Mouse (Mus musculus): ENCODE measurements around the gene Zfp583. TPM values are rescaled to one million over a fixed set of nuclear protein-coding genes. Genes with fewer than 3 reads are reported as not detected.
A peak's percentile ranks its signal among the peaks of the same experiment; 100 is the strongest.
"Not testable (repeated sequence)": the region's sequence is repeated elsewhere in the genome, so short reads cannot be mapped to it uniquely, and the experiment has no call there.

Gene Zfp583
- under 1 TPM; 0.39 to 0.92 (median 0.44) TPM for polyA plus RNA-seq (2017; shearing (Covaris generic))

GRCm38 (mm10) chr7:6331233-6331956 lies at the start of gene Zfp583:
Gene Zfp583 (minus strand): TSS chr7:6331285.
- ATAC-seq, result peak; percentile 87

DNA sequence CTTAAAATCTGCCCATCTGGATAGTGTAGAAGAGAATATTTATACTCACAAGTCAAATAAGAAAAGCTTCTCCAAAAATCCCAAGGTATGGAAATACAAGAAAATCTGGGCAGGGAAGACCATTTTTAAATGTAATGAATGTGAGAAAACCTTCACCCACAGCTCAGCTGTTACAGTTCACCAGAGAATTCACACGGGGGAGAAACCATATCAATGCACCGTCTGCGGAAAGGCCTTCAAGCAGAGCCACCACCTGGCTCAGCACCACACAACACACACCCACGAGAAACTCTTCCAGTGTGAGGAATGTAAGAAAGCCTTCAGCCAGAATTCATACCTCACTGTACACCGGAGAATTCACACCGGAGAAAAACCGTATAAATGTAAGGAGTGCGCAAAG lies 47.4 kb upstream of the Zfp583 start:
- no peak for ATAC-seq

DNA sequence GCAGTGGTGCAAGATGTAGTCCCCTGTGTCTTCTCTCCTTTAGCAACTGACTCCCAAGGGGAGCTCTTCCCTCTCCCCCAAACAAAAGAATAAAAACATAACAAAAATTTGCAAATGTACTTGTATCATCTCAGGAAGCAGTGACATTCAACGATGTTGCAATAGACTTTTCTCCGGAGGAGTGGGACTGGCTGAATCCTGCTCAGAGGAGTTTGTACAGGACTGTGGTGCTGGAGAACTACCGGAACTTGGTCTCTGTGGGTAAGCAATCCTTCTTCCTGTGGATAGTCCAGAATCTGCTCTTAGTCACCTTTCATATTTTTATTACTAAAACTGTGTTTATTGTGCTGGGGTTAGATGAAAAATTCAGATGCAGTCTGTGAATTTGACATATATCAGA lies 41.9 kb upstream of the Zfp583 start:
- ATAC-seq, result no peak

GRCm38 (mm10) chr7:6369460-6369859 lies 38.4 kb upstream of the Zfp583 start:
- ATAC-seq, result no peak

DNA sequence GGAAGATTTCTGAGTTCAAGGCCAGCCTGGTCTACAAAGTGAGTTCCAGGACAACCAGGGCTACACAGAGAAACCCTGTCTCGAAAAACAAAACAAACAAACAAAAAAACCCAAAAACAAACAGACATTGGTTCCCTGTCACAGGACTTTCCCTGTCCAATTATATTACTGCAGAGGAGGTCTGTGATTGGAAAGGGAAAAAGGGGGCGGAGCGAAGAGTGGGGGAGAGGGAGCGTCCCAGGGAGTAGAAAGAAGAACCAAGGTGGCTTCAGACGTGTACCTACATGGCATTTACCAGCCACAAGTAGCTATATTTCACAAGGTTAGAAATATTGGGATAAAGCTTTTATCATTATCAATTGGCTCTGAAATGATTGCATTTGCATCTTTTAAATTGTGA lies 37.1 kb upstream of the Zfp583 start:
- ATAC-seq, result not testable (repeated sequence)

DNA sequence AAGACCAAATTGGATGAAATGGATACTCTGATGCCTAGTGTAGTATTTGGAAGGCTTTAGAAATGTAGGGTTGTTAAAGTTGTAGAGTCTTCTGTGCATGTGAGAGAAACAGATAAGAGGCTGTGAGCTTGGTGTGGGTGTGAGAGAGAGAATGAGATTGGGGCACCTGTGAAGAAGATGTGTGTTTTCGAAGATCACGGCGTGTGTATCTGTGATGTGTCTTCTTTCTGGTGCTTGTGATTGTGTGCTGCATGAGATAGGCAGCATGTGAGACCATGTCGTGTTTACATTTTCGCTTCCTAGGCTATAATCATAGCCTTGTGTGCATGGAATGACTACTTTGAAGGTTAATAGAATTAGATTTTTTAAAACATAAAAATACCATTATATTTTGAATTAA lies 36.1 kb upstream of the Zfp583 start:
- no peak for ATAC-seq

DNA sequence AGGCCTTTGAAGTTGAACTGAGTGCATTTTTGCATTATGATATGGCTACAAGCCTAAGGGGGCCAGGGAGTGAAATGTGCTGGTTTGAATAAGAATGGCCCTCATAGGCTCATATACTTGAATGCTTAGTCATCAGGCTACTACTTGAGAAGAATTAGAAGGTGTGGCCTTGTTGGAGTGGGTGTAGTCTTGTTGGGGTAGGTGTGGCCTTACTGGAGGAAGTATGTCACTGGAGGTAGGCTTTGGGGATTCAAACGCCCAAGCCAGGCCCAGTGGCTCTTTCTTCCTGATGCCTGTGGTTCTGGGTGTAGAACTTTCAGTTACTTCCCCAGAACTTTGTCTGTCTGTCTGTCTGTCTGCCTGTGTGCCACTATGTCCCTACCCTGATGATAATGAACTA lies 33.7 kb upstream of the Zfp583 start:
- ATAC-seq, result no peak

DNA sequence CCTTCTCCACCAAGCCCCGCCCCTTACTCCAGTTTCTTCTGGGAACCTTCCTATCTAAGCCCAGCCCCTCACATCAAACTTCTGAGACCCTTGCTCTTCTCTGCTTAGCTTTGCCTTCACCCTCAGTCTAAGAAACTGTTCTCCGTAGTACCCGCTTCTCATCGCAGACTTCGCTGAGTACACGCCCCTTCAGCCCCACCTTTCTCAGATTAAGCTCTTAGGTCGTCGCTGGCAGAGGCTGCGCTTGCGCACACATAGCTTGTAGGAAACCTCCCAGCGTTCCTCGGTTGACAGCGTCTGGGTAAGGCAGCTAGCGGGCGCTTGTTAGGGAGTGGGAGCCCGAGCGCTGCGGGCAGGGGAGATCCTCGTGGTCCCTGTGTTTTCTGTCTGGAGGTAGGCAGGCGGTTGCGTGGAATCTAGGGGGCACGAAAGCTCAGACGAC lies 32.0 kb upstream of the Zfp583 start, which contains the start of gene Zfp78:
Gene Zfp78 (plus strand): TSS at position 234 of the 442 bp plus-strand sequence.
- ATAC-seq, result peak; percentile 65

- peak; percentile 77 for ATAC-seq
Measured at GRCm38 (mm10) chr7:6362268-6363046, 31.4 kb upstream of the Zfp583 start.

- ATAC-seq, result no peak
Measured at GRCm38 (mm10) chr7:6361756-6362155, 30.7 kb upstream of the Zfp583 start.

- no peak for ATAC-seq
Measured at GRCm38 (mm10) chr7:6360477-6361060, 29.5 kb upstream of the Zfp583 start.

DNA sequence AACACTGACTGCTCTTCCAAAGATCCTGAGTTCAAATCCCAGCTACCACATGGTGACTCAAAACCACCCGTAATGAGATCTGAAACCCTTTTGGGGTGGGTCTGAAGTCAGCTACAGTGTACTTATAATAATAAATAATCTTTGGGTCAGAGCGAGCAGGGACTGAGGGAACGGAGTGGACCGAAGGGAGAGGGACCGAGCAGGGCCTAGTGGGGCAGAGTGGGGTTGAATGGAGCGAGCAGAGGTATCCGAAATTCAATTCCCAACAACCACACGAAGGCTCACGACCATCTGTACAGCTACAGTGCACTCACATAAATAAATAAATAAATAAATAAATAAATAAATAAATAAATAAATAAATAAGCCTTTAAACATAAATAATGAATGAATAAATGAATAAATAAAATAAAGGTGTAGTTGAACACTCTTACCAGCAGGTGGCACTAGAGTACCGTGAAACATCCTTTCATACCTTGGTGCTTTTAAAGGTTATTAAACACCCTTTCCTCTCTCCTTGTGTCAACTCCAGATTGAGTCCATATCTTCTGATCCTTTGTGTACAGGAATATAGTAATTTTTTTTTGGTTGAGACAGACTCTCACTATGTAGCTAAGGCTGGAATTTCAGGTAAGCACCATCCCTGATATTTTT lies 28.0 kb upstream of the Zfp583 start:
- no peak for ATAC-seq

- no peak for ATAC-seq
Measured at GRCm38 (mm10) chr7:6358121-6358520, 27.0 kb upstream of the Zfp583 start.

GRCm38 (mm10) chr7:6344124-6344523 lies 13.0 kb upstream of the Zfp583 start:
- ATAC-seq, result no peak

DNA sequence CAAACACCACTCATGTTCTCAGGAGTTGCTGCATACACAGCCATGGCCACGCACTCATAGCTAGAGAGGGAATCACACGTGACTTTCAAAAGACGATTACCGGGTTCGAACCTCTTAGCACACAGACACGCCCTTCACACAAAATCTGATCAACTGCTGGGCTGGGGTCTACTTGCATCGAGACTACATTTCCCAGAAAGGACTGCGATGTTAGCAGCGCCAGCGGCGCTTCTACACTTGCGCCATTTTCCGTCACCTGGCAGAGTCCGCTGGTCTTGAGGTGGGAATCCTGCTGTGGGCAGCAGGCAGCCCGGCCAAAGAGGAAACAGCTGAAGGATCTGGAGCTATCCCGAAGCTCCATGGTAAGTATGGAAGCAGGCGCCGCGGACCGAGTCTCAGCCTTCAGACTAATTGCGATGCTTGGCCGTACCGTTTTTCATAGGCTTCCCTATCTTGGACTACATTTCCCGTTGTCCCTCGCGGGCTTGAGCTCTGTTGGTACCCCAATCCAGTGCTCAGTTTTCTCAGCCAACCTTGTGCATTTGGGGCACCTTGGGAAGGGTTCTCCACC lies 12.5 kb upstream of the Zfp583 start, which contains the start of gene Gm3854:
Gene Gm3854 (plus strand): TSS at position 259 of the 571 bp plus-strand sequence.
- peak; percentile 74 for ATAC-seq

- no peak for ATAC-seq
Measured at GRCm38 (mm10) chr7:6339865-6340264, 8.8 kb upstream of the Zfp583 start.

GRCm38 (mm10) chr7:6330458-6331232 lies 440 bp downstream of the Zfp583 start:
- peak; percentile 20 for ATAC-seq

GRCm38 (mm10) chr7:6300796-6301195 lies 30.3 kb downstream of the Zfp583 start:
- ATAC-seq, result not testable (repeated sequence)

GRCm38 (mm10) chr7:6291121-6291520 lies 40.0 kb downstream of the Zfp583 start:
- not testable (repeated sequence) for ATAC-seq

- ATAC-seq, result no peak
Measured at GRCm38 (mm10) chr7:6286921-6287531, 44.1 kb downstream of the Zfp583 start.

Data from inflammation-experienced regulatory T-cells, adult 6 months (primary cell).